Mouse (Mus musculus): ENCODE data around the gene F12.

DNA sequence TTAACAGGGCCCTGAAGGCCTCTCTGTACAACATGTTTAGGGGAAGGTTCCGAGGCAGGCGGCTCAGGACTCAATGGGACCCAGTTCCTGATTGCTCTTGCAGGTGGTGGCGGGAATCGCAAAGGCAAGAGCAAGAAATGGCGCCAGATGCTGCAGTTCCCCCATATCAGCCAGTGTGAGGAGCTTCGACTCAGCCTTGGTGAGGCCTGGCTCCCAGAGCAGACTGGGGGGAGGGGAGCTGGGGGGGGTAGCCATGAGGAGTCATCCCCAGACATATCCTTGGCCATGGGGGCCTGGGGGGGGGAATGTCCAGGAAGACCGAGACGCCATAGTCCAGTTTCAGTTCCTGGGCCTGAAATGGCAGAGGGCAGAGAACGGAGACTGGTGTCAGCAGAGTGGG, 22.6 kb upstream of the F12 start:
- no peak for TF ChIP-seq CTCF (IDR thresholded peaks at IDR 0.05; ENCODE audit: borderline replicate concordance, control insufficient read depth, extremely low read depth, insufficient read depth, low read length, poor library complexity)
- TF ChIP-seq POLR2A (IDR thresholded peaks at IDR 0.05; ENCODE audit: control insufficient read depth, extremely low read depth, insufficient read depth, low read length, poor library complexity) = 0 out of 2 replicates have a peak, but pooled peaks have one; percentile 25
